Mouse (Mus musculus): ENCODE results near the gene Suclg2. TPM values are rescaled to one million over a fixed set of nuclear protein-coding genes. Genes with fewer than 3 reads are reported as not detected.

Gene Suclg2
- 42.6 TPM for polyA plus RNA-seq (2017; shearing (Covaris generic))

GRCm38 (mm10) chr6:95718031-95718968, at the start of gene Suclg2:
Gene Suclg2 (minus strand): TSS chr6:95718800.

